ENCODE assay signal across 18 mouse cellular contexts in genomic region chr13:101092743-101093131, GRCm38 (mm10).
A peak's percentile ranks its signal among the peaks of the same experiment; 100 is the strongest.
DNase-seq lines count a peak whose midpoint lies in the region; ATAC-seq and TF ChIP-seq lines count a peak whose summit lies in the region.
"Had no signal": no experiment of that assay in that cellular context is flagged by ENCODE, and none has a peak within 500 bp of the region (broad histone marks: within the 10 kb centered on the region; RNA-seq: fewer than 3 reads in every experiment).

No protein-coding gene starts in this region.

- peak overlapping the region; percentile 63 for H3K27ac ChIP-seq in gastrocnemius, adult 2 months
- H3K27ac ChIP-seq in forebrain, postnatal 0 days (ENCODE audit: low read depth, low read length): no peak overlapping the region
- H3K27ac ChIP-seq: embryonic facial prominence, embryonic 13.5 days; hindbrain, embryonic 10.5 days; intestine, embryonic 15.5 days; limb, embryonic 12.5 days; neural tube, embryonic 13.5 days had no signal

- intact Hi-C loops in gastrocnemius, adult 2 months (cut with DNase I): no loop called here

- no peaks in the 10 kb centered on the region for H3K36me3 ChIP-seq in forebrain, postnatal 0 days (ENCODE audit: insufficient read depth)
- H3K36me3 ChIP-seq: embryonic facial prominence, embryonic 13.5 days; hindbrain, embryonic 10.5 days; intestine, embryonic 15.5 days; limb, embryonic 12.5 days; neural tube, embryonic 13.5 days had no signal

- no peaks in the 10 kb centered on the region for H3K9me3 ChIP-seq in forebrain, postnatal 0 days (ENCODE audit: low read length)
- H3K9me3 ChIP-seq: embryonic facial prominence, embryonic 13.5 days; hindbrain, embryonic 10.5 days; intestine, embryonic 15.5 days; limb, embryonic 12.5 days; neural tube, embryonic 13.5 days had no signal

- TF ChIP-seq CTCF in gastrocnemius, adult 2 months (IDR thresholded peaks at IDR 0.05): no peak
- TF ChIP-seq CTCF in forebrain, postnatal 0 days (IDR thresholded peaks at IDR 0.05; ENCODE audit: low read depth): no peak

- no peaks in the 10 kb centered on the region for H3K27me3 ChIP-seq in forebrain, postnatal 0 days (ENCODE audit: insufficient read depth, low read length)
- H3K27me3 ChIP-seq: embryonic facial prominence, embryonic 13.5 days; intestine, embryonic 15.5 days; limb, embryonic 12.5 days; neural tube, embryonic 13.5 days had no signal

- no peaks in the 10 kb centered on the region for H3K4me1 ChIP-seq in forebrain, postnatal 0 days (ENCODE audit: insufficient read depth)
- H3K4me1 ChIP-seq: hindbrain, embryonic 10.5 days; intestine, embryonic 15.5 days had no signal

- ATAC-seq in forebrain, postnatal 0 days: no peak
- ATAC-seq: intestine, embryonic 15.5 days; liver, postnatal 0 days had no signal

- DNase-seq in cerebellum, postnatal 14 days: peak; percentile 11 to 18
- no peak for DNase-seq in cerebellum, adult 9-11 months
- DNase-seq in gastrocnemius, adult 2 months: no peak
- DNase-seq in gastrocnemius, postnatal 4 days (ENCODE audit: low spot score in 2 of 2): no peak
- peak; percentile 22 for DNase-seq in MN1 (ENCODE audit: low spot score)
- no peak for DNase-seq in forebrain, postnatal 0 days
- DNase-seq in kidney, postnatal 10 days: no peak
- DNase-seq: embryo, embryonic 11 days; liver, postnatal 0 days; thymus, postnatal 4 days had no signal

- no peak overlapping the region for H3K4me3 ChIP-seq in gastrocnemius, adult 2 months
- H3K4me3 ChIP-seq in forebrain, postnatal 0 days (ENCODE audit: low read depth, low read length): peak overlapping the region; percentile 9; the same call in 1 of the 2 replicates
- H3K4me3 ChIP-seq: embryonic facial prominence, embryonic 13.5 days; erythroblast, embryonic 14.5 days; hindbrain, embryonic 10.5 days; intestine, embryonic 15.5 days; limb, embryonic 12.5 days; neural tube, embryonic 13.5 days had no signal

- no peak overlapping the region for H3K9ac ChIP-seq in forebrain, postnatal 0 days
- H3K9ac ChIP-seq: embryonic facial prominence, embryonic 13.5 days; intestine, embryonic 15.5 days; limb, embryonic 12.5 days; liver, postnatal 0 days; neural tube, embryonic 13.5 days had no signal

- WGBS in forebrain, postnatal 0 days: 56% methylated on average over 10 of the region's 10 CpGs

- H3K4me2 ChIP-seq in forebrain, postnatal 0 days (ENCODE audit: low read depth): peak overlapping the region; percentile 30
- H3K4me2 ChIP-seq: embryonic facial prominence, embryonic 13.5 days; intestine, embryonic 15.5 days; limb, embryonic 12.5 days; liver, embryonic 11.5 days; midbrain, embryonic 11.5 days; neural tube, embryonic 13.5 days had no signal

Comparison
In these comparisons a context has a peak if more than half of its experiments do, and no peak if none do; other contexts are left out.
1. DNase-seq: peak in cerebellum, postnatal 14 days (2 of 2) and MN1 (single experiment); none in cerebellum, adult 9-11 months (single experiment), gastrocnemius, adult 2 months (single experiment), gastrocnemius, postnatal 4 days (0 of 2), forebrain, postnatal 0 days (single experiment) and kidney, postnatal 10 days (single experiment).